Mouse (Mus musculus) liver, embryonic 12.5 days (tissue): ENCODE data around the gene Il18. TPM values are rescaled to one million over a fixed set of nuclear protein-coding genes. Genes with fewer than 3 reads are reported as not detected.
A peak's percentile ranks its signal among the peaks of the same experiment; 100 is the strongest.
"Not testable (repeated sequence)": the region's sequence is repeated elsewhere in the genome, so short reads cannot be mapped to it uniquely, and the experiment has no call there.

Experiments used
- ATAC-seq: fragments of 200-750 bp; cut with Nextera tagmentation; 2 replicates; pipeline ENCODE4 v1.8.0; 2017; ENCODE audit warnings: moderate number of reproducible peaks, mild to moderate bottlenecking, moderate library complexity
- H3K27ac ChIP-seq: fragments of 300-500 bp; sonication (generic); 2 replicates; pipeline ENCODE4 v1.5.1; 2016; ENCODE audit warnings: mild to moderate bottlenecking
- H3K27me3 ChIP-seq: fragments of 300-500 bp; sonication (generic); replicated peaks from 2 replicates; pipeline ENCODE4 v1.6.1; 2016; ENCODE audit warnings: mild to moderate bottlenecking, moderate library complexity
- H3K36me3 ChIP-seq: fragments of 300-500 bp; sonication (generic); 2 replicates; pipeline ENCODE4 v1.6.1; 2016; ENCODE audit warnings: mild to moderate bottlenecking, moderate library complexity
- H3K4me1 ChIP-seq: fragments of 300-500 bp; sonication (generic); 2 replicates; pipeline ENCODE4 v1.6.1; 2016
- H3K4me2 ChIP-seq: fragments of 300-500 bp; sonication (generic); 2 replicates; pipeline ENCODE4 v1.6.1; 2016; ENCODE audit warnings: mild to moderate bottlenecking, moderate library complexity
- H3K4me3 ChIP-seq: fragments of 300-500 bp; sonication (generic); 2 replicates; pipeline ENCODE4 v1.5.1; 2016; ENCODE audit warnings: mild to moderate bottlenecking, moderate library complexity
- H3K9ac ChIP-seq: fragments of 300-500 bp; sonication (generic); 2 replicates; pipeline ENCODE4 v1.6.1; 2016; ENCODE audit warnings: mild to moderate bottlenecking, moderate library complexity
- H3K9me3 ChIP-seq: fragments of 300-500 bp; sonication (generic); replicated peaks from 2 replicates; pipeline ENCODE4 v1.6.1; 2016; ENCODE audit warnings: mild to moderate bottlenecking, moderate library complexity
- WGBS: fragments of 180-500 bp; shearing (Covaris S2); methylation state at CpG from one replicate; pipeline ENCODE4 v1.1.7; 2016; ENCODE audit not compliant: insufficient replicate concordance; 5-methylcytosine and 5-hydroxymethylcytosine counted together
- polyA plus RNA-seq: library from polyadenylated mRNA; unstranded; fragments of >200 nt; fragmentation: Nextera tagmentation; extraction: Ambion mirVana; gene quantifications from 2 replicates; pipeline ENCODE4 v1.2.1, GENCODE M21; 2016

The Il18 gene
- polyA plus RNA-seq, 1 experiment from 2014 or later = 3.1 TPM

DNA sequence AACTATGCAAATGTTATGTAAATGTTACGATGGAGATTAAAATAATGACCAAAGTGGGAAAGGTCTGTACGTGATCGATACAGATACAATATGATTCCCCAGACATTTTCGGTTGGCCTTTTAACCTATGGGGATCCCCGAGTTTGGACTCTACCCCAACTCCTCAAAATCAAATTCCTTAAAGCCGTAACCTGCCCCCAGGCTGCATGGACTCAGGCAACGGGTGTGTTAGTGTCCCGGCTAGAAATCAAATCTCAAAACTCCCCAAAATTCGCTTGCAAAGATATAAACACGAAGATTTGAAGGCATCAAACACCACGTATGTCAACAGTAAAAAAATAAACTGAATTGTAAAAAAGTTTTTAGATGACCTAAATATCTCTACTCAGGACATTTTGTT lies 61.5 kb downstream of the Il18 start:
- Histone ChIP-seq H3K9ac (peak overlapping the region; percentile 93), H3K4me3 (peak overlapping the region; percentile 98), H3K27me3 (no peaks in the 10 kb centered on the region), H3K9me3 (no peaks in the 10 kb centered on the region), H3K4me1 (peaks cover 20% of the 10 kb centered on the region), H3K36me3 (peaks cover 41% of the 10 kb centered on the region), H3K4me2 (peak overlapping the region; percentile 84), H3K27ac (peak overlapping the region; percentile 94)
- ATAC-seq = no peak
- WGBS = 28% methylated on average over 11 of the region's 11 CpGs

DNA sequence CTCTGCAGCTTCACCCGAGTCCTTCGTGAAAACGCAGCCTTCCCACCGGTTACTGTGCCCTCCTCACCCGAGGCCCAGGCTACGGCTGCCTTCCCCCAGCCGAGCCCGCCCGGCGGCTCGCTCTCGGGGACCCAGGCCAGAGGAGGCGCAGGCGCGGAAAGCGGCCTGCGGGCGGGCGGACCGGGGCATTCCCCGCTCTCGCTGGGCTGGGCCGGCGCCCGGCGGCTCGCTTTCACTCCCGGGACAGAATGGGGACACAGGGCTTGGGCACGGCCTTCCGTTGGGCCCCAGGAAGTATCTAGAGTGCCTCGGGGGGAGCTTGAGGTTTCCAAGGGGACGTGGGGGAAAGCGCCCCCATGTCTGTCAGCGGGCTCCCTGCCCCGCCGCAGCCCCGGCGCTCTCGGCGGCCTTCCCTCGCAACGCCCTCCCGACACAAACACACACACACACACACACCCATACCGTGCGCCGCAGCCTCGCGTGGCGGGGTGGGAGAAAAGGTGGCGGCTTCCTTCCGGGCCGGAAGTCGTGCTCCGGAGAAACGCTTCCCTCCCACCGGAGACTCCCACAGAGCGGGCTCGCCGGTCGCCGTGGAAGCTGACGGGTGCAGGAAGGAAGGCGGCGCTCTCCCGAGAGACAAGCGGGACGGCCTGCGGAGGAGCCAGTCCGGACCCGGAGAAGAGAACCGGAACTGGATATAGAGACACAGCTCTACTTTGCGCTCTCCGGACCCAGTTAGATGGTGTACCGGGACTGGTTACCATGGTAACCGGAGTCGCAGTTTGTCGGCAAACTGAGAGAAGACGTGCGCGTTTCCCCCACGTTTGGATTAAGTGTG lies 62.4 kb downstream of the Il18 start, which contains the start of the genes Pih1d2 and Nkapd1:
TSS of gene Pih1d2 (plus strand) at position 556 of the 838 bp plus-strand sequence.
TSS of gene Nkapd1 (minus strand) at position 699 of the 838 bp plus-strand sequence.
- H3K4me3 ChIP-seq = peak within 1 kb of the TSS; percentile 98
- peak; percentile 91 for ATAC-seq
- peaks cover 20% of the 10 kb centered on the region for H3K4me1 ChIP-seq
- no peaks in the 10 kb centered on the region for H3K9me3 ChIP-seq
- peak within 1 kb of the TSS; percentile 84 for H3K4me2 ChIP-seq
- peak within 1 kb of the TSS; percentile 93 for H3K9ac ChIP-seq
- WGBS = under 1% methylated on average over 81 of the region's 81 CpGs
- no peaks in the 10 kb centered on the region for H3K27me3 ChIP-seq
- H3K27ac ChIP-seq = peak within 1 kb of the TSS; percentile 94
- peaks cover 34% of the 10 kb centered on the region for H3K36me3 ChIP-seq

DNA sequence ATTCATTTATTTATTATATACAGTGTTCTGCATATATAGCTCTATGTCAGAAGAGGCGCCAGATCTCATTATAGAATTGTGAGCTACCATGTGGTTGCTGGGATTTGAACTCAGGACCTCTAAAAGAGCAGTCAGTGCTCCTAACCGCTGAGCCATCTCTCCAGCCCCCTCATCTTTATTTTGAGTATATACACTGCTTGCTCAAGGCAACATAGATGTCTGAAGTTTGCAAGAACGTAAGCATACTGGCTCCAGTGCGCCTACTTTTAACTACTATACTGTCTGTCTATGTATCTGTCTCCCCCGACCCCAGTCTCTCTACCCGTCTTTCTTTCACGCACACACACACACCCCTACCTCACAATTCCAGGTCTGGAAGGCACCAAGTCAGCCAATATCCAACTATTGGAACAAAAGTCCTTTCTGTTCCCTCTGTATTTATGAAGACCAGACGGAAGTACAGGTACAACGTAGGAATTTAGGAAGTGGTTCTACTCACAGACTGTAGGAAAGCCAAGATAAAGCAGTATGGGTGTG lies 63.2 kb downstream of the Il18 start:
- Histone ChIP-seq H3K27me3 (no peaks in the 10 kb centered on the region), H3K9ac (peak overlapping the region; percentile 93; the same call in 1 of the 2 replicates), H3K4me1 (peaks cover 20% of the 10 kb centered on the region), H3K9me3 (no peaks in the 10 kb centered on the region), H3K4me3 (peak overlapping the region; percentile 98), H3K4me2 (peak overlapping the region; percentile 84), H3K36me3 (peaks cover 25% of the 10 kb centered on the region), H3K27ac (no peak overlapping the region)
- ATAC-seq = no peak
- WGBS = 52% methylated on average over 9 of the region's 9 CpGs

DNA sequence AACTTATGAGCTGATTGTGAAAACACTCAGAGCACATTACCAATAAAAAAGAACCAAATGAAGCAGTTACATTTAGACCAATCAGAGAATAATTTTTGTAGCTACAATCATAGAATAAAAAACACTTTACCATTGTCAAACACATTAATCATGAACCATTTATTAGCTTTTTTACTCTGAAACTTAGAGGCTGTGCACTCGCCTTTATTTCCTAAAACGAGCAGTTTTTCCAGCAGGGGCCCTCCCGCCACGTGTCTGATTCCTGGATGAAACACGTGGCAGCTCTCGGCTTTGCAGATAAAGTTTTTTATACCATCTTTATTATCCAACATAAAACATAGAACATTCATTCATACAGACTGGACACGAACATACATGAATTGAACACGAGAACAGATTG lies 76.3 kb downstream of the Il18 start:
- not testable (repeated sequence) for H3K4me3 ChIP-seq, H3K4me2 ChIP-seq, H3K27ac ChIP-seq, H3K9me3 ChIP-seq, ATAC-seq, H3K9ac ChIP-seq, H3K27me3 ChIP-seq, H3K4me1 ChIP-seq
- WGBS = 82% methylated on average over 6 of the region's 8 CpGs
- H3K36me3 ChIP-seq = peaks cover 31% of the 10 kb centered on the region

Other genes with a start within 250 kb of the Il18 start
- gene Rpl10-ps3, start 209.9 kb upstream of the Il18 start, polyA plus RNA-seq = 241 and 251 TPM in 2 replicates
- gene Plet1, start 60.3 kb upstream of the Il18 start, polyA plus RNA-seq = 0.15 and 0.23 TPM in 2 replicates
- 46.8 and 47.6 TPM in 2 replicates for gene Pts, start 26.1 kb upstream of the Il18 start, polyA plus RNA-seq
- 0.18 TPM in 2 replicates for gene Bco2, start 354 bp downstream of the Il18 start, polyA plus RNA-seq
- not detected in 2 replicates for gene Tex12, start 6.5 kb downstream of the Il18 start, polyA plus RNA-seq
- 344 and 352 TPM in 2 replicates for gene Sdhd, start 49.0 kb downstream of the Il18 start, polyA plus RNA-seq
- 229 and 237 TPM in 2 replicates for gene Timm8b, start 49.1 kb downstream of the Il18 start, polyA plus RNA-seq
- 1.9 and 2.4 TPM in 2 replicates for gene Pih1d2, start 62.5 kb downstream of the Il18 start, polyA plus RNA-seq
- 12.5 and 13.1 TPM in 2 replicates for gene Nkapd1, start 62.6 kb downstream of the Il18 start, polyA plus RNA-seq
- 47.2 and 47.9 TPM in 2 replicates for gene Dlat, start 105.0 kb downstream of the Il18 start, polyA plus RNA-seq
- gene Dixdc1, start 184.7 kb downstream of the Il18 start, polyA plus RNA-seq = 1.1 and 1.2 TPM in 2 replicates
- gene 2310030G06Rik, start 191.7 kb downstream of the Il18 start, polyA plus RNA-seq = 2.0 and 2.5 TPM in 2 replicates
- gene Cryab, start 196.5 kb downstream of the Il18 start, polyA plus RNA-seq = 6.6 and 7.8 TPM in 2 replicates
- gene Hspb2, start 197.5 kb downstream of the Il18 start, polyA plus RNA-seq = 0.82 and 1.2 TPM in 2 replicates
- 11.5 and 13.7 TPM in 2 replicates for gene Fdxacb1, start 213.4 kb downstream of the Il18 start, polyA plus RNA-seq
- 20.9 and 23.1 TPM in 2 replicates for gene Alg9, start 220.2 kb downstream of the Il18 start, polyA plus RNA-seq
- 14.5 and 15.1 TPM in 2 replicates for gene 1110032A03Rik, start 220.7 kb downstream of the Il18 start, polyA plus RNA-seq